Mouse (Mus musculus) lung, adult 2 months (tissue): Measurements from ENCODE around the gene Ankrd44.

Experiments used
- CTCF ChIP-seq: fragments of 200-500 bp; IDR thresholded peaks from 2 replicates; pipeline ENCODE4 v1.5.1; 2011; ENCODE audit warnings: mild to moderate bottlenecking, low read length, control low read depth; ENCODE audit not compliant: insufficient read depth
- POLR2A ChIP-seq: fragments of 200-500 bp; IDR thresholded peaks from 2 replicates; pipeline ENCODE4 v1.6.1; 2011; ENCODE audit warnings: low read depth, mild to moderate bottlenecking, control low read depth, low read length, borderline replicate concordance; ENCODE audit errors: extremely low read depth

DNA sequence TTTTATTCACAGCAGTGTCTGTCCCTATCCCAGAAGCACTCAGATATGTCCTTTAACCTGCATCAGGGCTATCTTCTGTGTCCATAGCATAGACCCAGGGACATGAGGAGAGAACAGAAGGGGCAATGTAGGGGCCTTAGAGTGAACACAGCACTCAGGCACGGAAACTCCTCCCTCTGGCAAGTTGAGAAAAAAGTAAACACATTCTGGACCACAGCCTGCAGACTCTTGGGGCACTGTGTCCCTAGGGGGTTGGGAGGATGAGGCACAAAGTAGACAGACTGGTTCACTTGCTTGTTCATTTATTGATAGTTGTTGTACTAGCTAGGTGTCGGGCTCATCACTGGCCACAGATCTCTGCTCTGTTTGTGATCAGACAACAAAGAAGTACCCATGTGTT, 199.6 kb downstream of the Ankrd44 start:
- no peak for TF ChIP-seq CTCF
- no peak for TF ChIP-seq POLR2A
